Comparison of ENCODE assay signal across 14 mouse cellular contexts in the genomic region with DNA sequence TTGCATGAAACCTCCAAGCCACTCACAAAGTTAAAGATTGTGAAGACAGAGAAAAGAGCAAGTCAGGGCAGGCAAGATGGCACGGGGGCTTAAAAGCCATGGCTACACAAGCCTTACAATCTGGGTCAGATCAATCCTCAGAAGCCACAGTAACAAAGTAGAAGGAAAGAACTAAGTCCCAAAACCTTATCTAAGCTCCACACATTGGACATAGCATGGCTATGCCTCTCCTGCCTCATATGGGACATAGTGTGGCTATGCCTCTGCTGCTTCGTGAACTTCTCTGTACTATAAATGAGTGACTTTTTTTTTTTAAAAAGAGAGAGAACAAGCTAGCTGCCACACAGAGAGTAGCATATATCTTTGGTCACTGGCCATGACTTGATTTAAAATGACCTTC.
"Had no signal": no experiment of that assay in that cellular context is flagged by ENCODE, and none has a peak within 500 bp of the region (broad histone marks: within the 10 kb centered on the region; RNA-seq: fewer than 3 reads in every experiment).

No protein-coding gene starts in this region.

- DNase-seq: kidney, adult 11 months; kidney, adult 8-10 months; kidney, postnatal 14 days; kidney, postnatal 4 days; lung, adult 2 months; lung, postnatal 14 days; lung, postnatal 4 days; right cerebral cortex, postnatal 25 days; thymus, adult 18-20 months; thymus, postnatal 36 days had no signal

- H3K9ac ChIP-seq: intestine, embryonic 15.5 days; liver, embryonic 14.5 days; midbrain, embryonic 13.5 days had no signal

- ATAC-seq: intestine, embryonic 15.5 days; midbrain, embryonic 13.5 days had no signal

- H3K27ac ChIP-seq: intestine, embryonic 15.5 days; liver, embryonic 14.5 days; midbrain, embryonic 10.5 days; midbrain, embryonic 13.5 days had no signal

- H3K27me3 ChIP-seq: intestine, embryonic 15.5 days had no signal

- H3K4me2 ChIP-seq: intestine, embryonic 15.5 days; midbrain, embryonic 13.5 days had no signal

- H3K36me3 ChIP-seq: intestine, embryonic 15.5 days; midbrain, embryonic 10.5 days; midbrain, embryonic 13.5 days had no signal

- H3K9me3 ChIP-seq: intestine, embryonic 15.5 days; midbrain, embryonic 10.5 days; midbrain, embryonic 13.5 days had no signal

- H3K4me3 ChIP-seq: intestine, embryonic 15.5 days; midbrain, embryonic 10.5 days; midbrain, embryonic 13.5 days had no signal
